Mouse (Mus musculus): Measurements from ENCODE around the gene 4931414P19Rik. TPM values are rescaled to one million over a fixed set of nuclear protein-coding genes. Genes with fewer than 3 reads are reported as not detected.

The 4931414P19Rik gene
- total RNA-seq, 1 experiment: 4.8 TPM

DNA sequence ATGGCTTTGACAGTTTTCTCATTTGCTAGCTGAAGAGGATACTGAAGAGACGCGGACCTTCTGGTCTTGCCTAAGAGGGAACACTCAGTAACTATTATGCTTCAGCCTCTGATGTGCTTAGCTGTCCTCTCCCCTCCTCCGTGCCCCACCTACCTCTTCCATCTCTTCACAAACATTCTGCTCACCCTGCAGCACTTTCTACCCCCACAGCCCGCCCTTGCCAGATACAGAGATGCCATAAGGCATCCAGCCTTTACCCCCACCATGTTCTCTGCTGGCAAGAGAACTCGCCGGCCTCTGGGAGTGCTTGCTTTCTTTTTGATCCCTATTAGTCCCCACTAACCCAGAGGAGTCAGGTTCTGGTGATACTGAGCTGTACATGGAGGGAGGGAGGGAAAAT lies 4.9 kb upstream of the 4931414P19Rik start:
- TF ChIP-seq HCFC1 (IDR thresholded peaks at IDR 0.05; ENCODE audit: borderline replicate concordance, insufficient read depth, low read length): no peak
- TF ChIP-seq MAFK (IDR thresholded peaks at IDR 0.05; ENCODE audit: insufficient read depth, low read depth, low read length): no peak
- no peak for TF ChIP-seq ZNF384 (IDR thresholded peaks at IDR 0.05; ENCODE audit: low read depth, low read length)
- no peak for TF ChIP-seq ZC3H11A (IDR thresholded peaks at IDR 0.05; ENCODE audit: borderline replicate concordance, low read depth, low read length)
- TF ChIP-seq CHD2 (IDR thresholded peaks at IDR 0.05; ENCODE audit: low read depth, low read length): no peak
- Histone ChIP-seq H3K27ac (ENCODE audit: insufficient read depth, low read depth, low read length, poor library complexity, severe bottlenecking) (no peak overlapping the region), H3K9me3 (ENCODE audit: control insufficient read depth, insufficient read depth, low read depth, low read length) (no peaks in the 10 kb centered on the region), H3K36me3 (ENCODE audit: control insufficient read depth, insufficient read depth, low read length, poor library complexity, severe bottlenecking) (peaks cover 26% of the 10 kb centered on the region), H3K9ac (ENCODE audit: insufficient read depth, low read depth, low read length, poor library complexity, severe bottlenecking) (no peak overlapping the region), H3K4me1 (ENCODE audit: control insufficient read depth in 2 of 2, insufficient read depth in 2 of 2, low read length in 2 of 2, poor library complexity in 1 of 2) (peaks cover 0 to 9% of the 10 kb centered on the region in 2 experiments; a peak in 2 of 4 replicates), H3K4me3 (ENCODE audit: insufficient read depth in 1 of 2, low read depth in 1 of 2, low read length in 2 of 2, poor library complexity in 1 of 2, severe bottlenecking in 1 of 2) (no peak overlapping the region)
- in situ Hi-C loops (cut with MboI; ENCODE audit: low sequenced_read_pairs in 2 of 2, unreplicated experiment in 2 of 2): no loop called here
- no peak for DNase-seq (ENCODE audit: low read depth, low spot score)

DNA sequence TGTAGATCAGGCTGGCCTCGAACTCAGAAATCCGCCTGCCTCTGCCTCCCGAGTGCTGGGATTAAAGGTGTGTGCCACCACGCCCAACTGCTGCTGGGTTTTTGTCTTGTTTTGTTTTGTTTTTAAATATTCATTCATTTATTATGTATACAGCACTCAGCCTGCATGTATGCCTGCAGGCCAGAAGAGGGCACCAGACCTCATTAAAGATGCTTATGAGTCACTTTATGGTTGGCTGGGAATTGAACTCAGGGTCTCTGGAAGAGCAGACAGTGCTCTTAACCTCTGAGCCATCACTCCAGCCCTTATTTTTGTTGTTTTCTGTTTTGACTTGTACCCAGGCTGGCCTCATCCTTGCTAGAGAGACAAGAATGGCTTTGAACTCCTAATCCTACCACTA lies 4.2 kb upstream of the 4931414P19Rik start:
- DNase-seq (ENCODE audit: low read depth, low spot score): no peak

DNA sequence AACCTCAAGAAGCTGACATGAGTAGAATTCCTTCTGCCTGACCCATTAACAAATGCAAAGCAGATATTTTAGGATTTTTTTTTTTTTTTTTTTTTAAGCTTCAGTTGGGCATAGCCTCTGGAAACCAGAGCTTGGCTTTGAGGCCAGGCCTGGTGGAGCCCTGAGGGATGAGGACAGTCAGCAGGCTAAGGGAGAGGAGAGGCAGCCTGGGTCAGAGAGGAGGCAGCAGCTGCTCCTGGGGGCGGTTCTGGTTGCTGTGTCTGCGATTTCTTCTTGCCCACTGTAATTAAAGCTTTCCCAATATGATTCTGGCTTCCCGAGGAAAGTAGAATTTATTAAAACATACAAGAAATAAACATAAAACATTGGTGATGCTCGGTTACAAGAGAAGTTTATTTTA lies 3.5 kb upstream of the 4931414P19Rik start:
- no peaks in the 10 kb centered on the region for H3K9me3 ChIP-seq (ENCODE audit: control insufficient read depth, insufficient read depth, low read depth, low read length)
- TF ChIP-seq CHD2 (IDR thresholded peaks at IDR 0.05; ENCODE audit: low read depth, low read length) (no peak), HCFC1 (IDR thresholded peaks at IDR 0.05; ENCODE audit: borderline replicate concordance, insufficient read depth, low read length) (no peak), ZC3H11A (IDR thresholded peaks at IDR 0.05; ENCODE audit: borderline replicate concordance, low read depth, low read length) (no peak), ZNF384 (IDR thresholded peaks at IDR 0.05; ENCODE audit: low read depth, low read length) (no peak), MAFK (IDR thresholded peaks at IDR 0.05; ENCODE audit: insufficient read depth, low read depth, low read length) (no peak)

More for the DNA sequence above, 4.2 kb upstream of the 4931414P19Rik start:
- H3K27ac ChIP-seq (ENCODE audit: insufficient read depth, low read depth, low read length, poor library complexity, severe bottlenecking): no peak overlapping the region
- TF ChIP-seq HCFC1 (IDR thresholded peaks at IDR 0.05; ENCODE audit: borderline replicate concordance, insufficient read depth, low read length): no peak
- peak; percentile 46; the same call in 1 of the 2 replicates for TF ChIP-seq MAFK (IDR thresholded peaks at IDR 0.05; ENCODE audit: insufficient read depth, low read depth, low read length)
- peaks cover 20% of the 10 kb centered on the region for H3K36me3 ChIP-seq (ENCODE audit: control insufficient read depth, insufficient read depth, low read length, poor library complexity, severe bottlenecking)
- H3K4me3 ChIP-seq (ENCODE audit: insufficient read depth in 1 of 2, low read depth in 1 of 2, low read length in 2 of 2, poor library complexity in 1 of 2, severe bottlenecking in 1 of 2): no peak overlapping the region
- H3K4me1 ChIP-seq (ENCODE audit: control insufficient read depth in 2 of 2, insufficient read depth in 2 of 2, low read length in 2 of 2, poor library complexity in 1 of 2): peaks cover 0 to 7% of the 10 kb centered on the region in 2 experiments; a peak in 3 of 4 replicates
- no peak overlapping the region for H3K9ac ChIP-seq (ENCODE audit: insufficient read depth, low read depth, low read length, poor library complexity, severe bottlenecking)
- in situ Hi-C loops (cut with MboI; ENCODE audit: low sequenced_read_pairs in 2 of 2, unreplicated experiment in 2 of 2): no loop called here
- no peaks in the 10 kb centered on the region for H3K9me3 ChIP-seq (ENCODE audit: control insufficient read depth, insufficient read depth, low read depth, low read length)

DNA sequence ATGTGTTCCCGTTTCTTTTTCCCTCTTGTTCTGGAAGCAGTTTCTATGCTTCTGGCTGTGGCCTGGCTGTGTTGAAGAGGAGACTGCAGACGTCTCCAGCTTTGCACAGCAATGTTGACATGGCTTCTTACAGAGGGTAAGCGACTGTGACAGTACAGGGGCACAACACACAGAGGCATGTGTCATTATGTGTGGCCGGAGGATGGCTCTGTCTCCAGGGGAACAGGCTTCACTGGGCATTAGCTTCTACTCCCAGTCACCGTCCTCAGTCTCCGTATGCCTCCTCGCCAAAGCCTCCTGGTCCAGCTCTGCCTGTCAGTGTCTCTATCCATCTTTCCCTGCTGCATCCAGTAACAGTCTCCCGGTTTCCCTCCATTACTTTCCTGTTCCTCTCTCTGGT lies 1.4 kb upstream of the 4931414P19Rik start:
- Histone ChIP-seq H3K4me1 (ENCODE audit: control insufficient read depth in 2 of 2, insufficient read depth in 2 of 2, low read length in 2 of 2, poor library complexity in 1 of 2) (peaks cover 2 to 9% of the 10 kb centered on the region in 2 experiments; a peak in 2 of 4 replicates), H3K4me3 (ENCODE audit: insufficient read depth in 1 of 2, low read depth in 1 of 2, low read length in 2 of 2, poor library complexity in 1 of 2, severe bottlenecking in 1 of 2) (no peak overlapping the region), H3K36me3 (ENCODE audit: control insufficient read depth, insufficient read depth, low read length, poor library complexity, severe bottlenecking) (peaks cover 5% of the 10 kb centered on the region), H3K27ac (ENCODE audit: insufficient read depth, low read depth, low read length, poor library complexity, severe bottlenecking) (no peak overlapping the region), H3K9me3 (ENCODE audit: control insufficient read depth, insufficient read depth, low read depth, low read length) (no peaks in the 10 kb centered on the region), H3K9ac (ENCODE audit: insufficient read depth, low read depth, low read length, poor library complexity, severe bottlenecking) (no peak overlapping the region)
- no peak for TF ChIP-seq HCFC1 (IDR thresholded peaks at IDR 0.05; ENCODE audit: borderline replicate concordance, insufficient read depth, low read length)
- no peak for TF ChIP-seq MAFK (IDR thresholded peaks at IDR 0.05; ENCODE audit: insufficient read depth, low read depth, low read length)
- TF ChIP-seq ZNF384 (IDR thresholded peaks at IDR 0.05; ENCODE audit: low read depth, low read length): no peak
- TF ChIP-seq ZC3H11A (IDR thresholded peaks at IDR 0.05; ENCODE audit: borderline replicate concordance, low read depth, low read length): no peak
- no peak for TF ChIP-seq CHD2 (IDR thresholded peaks at IDR 0.05; ENCODE audit: low read depth, low read length)
- no peak for DNase-seq (ENCODE audit: low read depth, low spot score)
- in situ Hi-C loops (cut with MboI; ENCODE audit: low sequenced_read_pairs in 2 of 2, unreplicated experiment in 2 of 2): no loop called here

More for the DNA sequence above, 3.5 kb upstream of the 4931414P19Rik start:
- Histone ChIP-seq H3K4me3 (ENCODE audit: insufficient read depth in 1 of 2, low read depth in 1 of 2, low read length in 2 of 2, poor library complexity in 1 of 2, severe bottlenecking in 1 of 2) (no peak overlapping the region), H3K27ac (ENCODE audit: insufficient read depth, low read depth, low read length, poor library complexity, severe bottlenecking) (no peak overlapping the region), H3K36me3 (ENCODE audit: control insufficient read depth, insufficient read depth, low read length, poor library complexity, severe bottlenecking) (peaks cover 16% of the 10 kb centered on the region), H3K4me1 (ENCODE audit: control insufficient read depth in 2 of 2, insufficient read depth in 2 of 2, low read length in 2 of 2, poor library complexity in 1 of 2) (peaks cover 0 to 10% of the 10 kb centered on the region in 2 experiments; a peak in 2 of 4 replicates), H3K9ac (ENCODE audit: insufficient read depth, low read depth, low read length, poor library complexity, severe bottlenecking) (no peak overlapping the region)
- in situ Hi-C loops (cut with MboI; ENCODE audit: low sequenced_read_pairs in 2 of 2, unreplicated experiment in 2 of 2): no loop called here
- DNase-seq (ENCODE audit: low read depth, low spot score): no peak

DNA sequence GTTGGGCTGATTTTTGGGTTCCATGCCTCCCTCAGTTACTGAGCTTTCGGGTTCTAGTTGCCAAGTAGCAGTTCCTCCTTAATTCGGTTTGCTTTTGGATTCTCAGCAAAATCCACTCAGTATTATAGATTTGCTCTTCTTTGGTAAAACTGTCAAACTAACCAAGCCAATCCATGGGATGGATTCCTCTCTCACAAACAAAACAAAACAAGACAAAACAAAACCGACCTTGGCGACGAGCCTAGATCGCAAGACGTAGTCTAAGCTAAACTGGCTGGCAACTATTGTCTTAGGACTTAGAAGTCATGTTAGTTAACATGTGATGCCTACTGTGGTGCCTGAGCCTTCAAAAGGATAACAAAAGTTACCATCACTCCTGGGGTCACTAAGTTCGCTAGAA lies 2.1 kb downstream of the 4931414P19Rik start:
- TF ChIP-seq MAFK (IDR thresholded peaks at IDR 0.05; ENCODE audit: insufficient read depth, low read depth, low read length) (no peak), CHD2 (IDR thresholded peaks at IDR 0.05; ENCODE audit: low read depth, low read length) (no peak), HCFC1 (IDR thresholded peaks at IDR 0.05; ENCODE audit: borderline replicate concordance, insufficient read depth, low read length) (no peak), ZNF384 (IDR thresholded peaks at IDR 0.05; ENCODE audit: low read depth, low read length) (no peak), ZC3H11A (IDR thresholded peaks at IDR 0.05; ENCODE audit: borderline replicate concordance, low read depth, low read length) (no peak)
- peak overlapping the region; percentile 53 to 76 for H3K4me3 ChIP-seq (ENCODE audit: insufficient read depth in 1 of 2, low read depth in 1 of 2, low read length in 2 of 2, poor library complexity in 1 of 2, severe bottlenecking in 1 of 2)
- no peaks in the 10 kb centered on the region for H3K36me3 ChIP-seq (ENCODE audit: control insufficient read depth, insufficient read depth, low read length, poor library complexity, severe bottlenecking)
- in situ Hi-C loops (cut with MboI; ENCODE audit: low sequenced_read_pairs in 2 of 2, unreplicated experiment in 2 of 2): no loop called here
- H3K9me3 ChIP-seq (ENCODE audit: control insufficient read depth, insufficient read depth, low read depth, low read length): no peaks in the 10 kb centered on the region
- H3K9ac ChIP-seq (ENCODE audit: insufficient read depth, low read depth, low read length, poor library complexity, severe bottlenecking): peak overlapping the region; percentile 72; the same call in 1 of the 2 replicates
- peaks cover 2 to 8% of the 10 kb centered on the region in 2 experiments; a peak in 2 of 4 replicates for H3K4me1 ChIP-seq (ENCODE audit: control insufficient read depth in 2 of 2, insufficient read depth in 2 of 2, low read length in 2 of 2, poor library complexity in 1 of 2)
- peak overlapping the region; percentile 54; the same call in 1 of the 2 replicates for H3K27ac ChIP-seq (ENCODE audit: insufficient read depth, low read depth, low read length, poor library complexity, severe bottlenecking)
- no peak for DNase-seq (ENCODE audit: low read depth, low spot score)
